Mouse (Mus musculus) lung, embryonic 14.5 days (tissue): ENCODE measurements around the gene Zdhhc9. TPM values are rescaled to one million over a fixed set of nuclear protein-coding genes. Genes with fewer than 3 reads are reported as not detected.

Experiments used
- ATAC-seq: fragments of 200-750 bp; cut with Nextera tagmentation; 2 replicates; pipeline ENCODE4 v1.8.0; 2017; ENCODE audit warnings: mild to moderate bottlenecking, moderate TSS enrichment, moderate library complexity; ENCODE audit not compliant: insufficient read depth
- DNase-seq: peaks from one replicate; pipeline ENCODE4 v3.0.0-alpha.2; 2015
- H3K27ac ChIP-seq: fragments of 300-500 bp; sonication (generic); 2 replicates; pipeline ENCODE4 v1.5.1; 2014; ENCODE audit warnings: low read depth, mild to moderate bottlenecking, moderate library complexity
- H3K27me3 ChIP-seq: fragments of 300-500 bp; sonication (generic); 2 replicates; pipeline ENCODE4 v1.6.1; 2014; ENCODE audit warnings: low read length, control low read depth; ENCODE audit not compliant: insufficient read depth
- H3K36me3 ChIP-seq: fragments of 300-500 bp; sonication (generic); 2 replicates; pipeline ENCODE4 v1.6.1; 2014; ENCODE audit warnings: control low read depth; ENCODE audit not compliant: insufficient read depth
- H3K4me1 ChIP-seq: fragments of 300-500 bp; sonication (generic); 2 replicates; pipeline ENCODE4 v1.6.1; 2014; ENCODE audit warnings: antibody characterized with exemption, control low read depth; ENCODE audit not compliant: insufficient read depth
- H3K4me2 ChIP-seq: fragments of 300-500 bp; sonication (generic); 2 replicates; pipeline ENCODE4 v1.6.1; 2014; ENCODE audit warnings: mild to moderate bottlenecking
- H3K4me3 ChIP-seq: fragments of 300-500 bp; sonication (generic); 2 replicates; pipeline ENCODE4 v1.5.1; 2014; ENCODE audit warnings: low read depth, low read length
- H3K9ac ChIP-seq: fragments of 300-500 bp; sonication (generic); 2 replicates; pipeline ENCODE4 v1.6.1; 2014
- H3K9me3 ChIP-seq: fragments of 300-500 bp; sonication (generic); 2 replicates; pipeline ENCODE4 v1.6.1; 2016; ENCODE audit warnings: low read depth, low read length, control low read depth
- CTCF ChIP-seq: IDR thresholded peaks from 2 replicates; pipeline ENCODE4 v1.5.1; 2016; ENCODE audit warnings: antibody characterized with exemption, low read depth
- WGBS: fragments of 180-500 bp; shearing (Covaris S2); extraction: QIAGEN DNeasy Blood & Tissue Kit; methylation state at CpG from one replicate; pipeline ENCODE4 v1.1.7; 2014; 5-methylcytosine and 5-hydroxymethylcytosine counted together
- polyA plus RNA-seq: library from polyadenylated mRNA; unstranded; fragments of >200 nt; fragmentation: Nextera tagmentation; extraction: Ambion mirVana; gene quantifications from 2 replicates; pipeline ENCODE4 v1.2.1, GENCODE M21; 2014

Zdhhc9 gene
- polyA plus RNA-seq, 1 experiment from 2014 or later: 5.1 TPM

DNA sequence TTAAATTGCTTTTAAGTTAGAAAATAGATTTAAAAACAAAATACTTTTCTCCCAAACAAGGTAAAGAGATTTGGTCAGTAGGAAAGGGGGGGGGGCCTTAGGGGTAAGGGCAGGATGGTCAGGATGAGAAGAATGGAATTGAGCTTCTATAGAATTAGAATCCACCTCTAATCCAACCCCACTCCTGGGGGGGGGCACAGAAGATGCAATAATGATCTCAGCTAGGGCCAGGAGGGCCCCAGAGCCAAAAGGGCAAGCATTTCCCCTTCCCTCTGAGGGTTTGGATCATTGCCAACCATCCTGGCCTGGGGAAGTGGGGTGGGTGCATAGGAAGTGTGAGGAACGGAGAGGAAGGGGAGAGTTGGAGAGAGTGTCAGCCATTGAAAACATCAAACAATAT lies 38.3 kb downstream of the Zdhhc9 start:
- peak; percentile 32 for DNase-seq
- no peak overlapping the region for H3K4me2 ChIP-seq
- H3K4me1 ChIP-seq: no peaks in the 10 kb centered on the region
- no peak overlapping the region for H3K4me3 ChIP-seq
- WGBS: 50% methylated on average over 1 of the region's 1 CpGs
- ATAC-seq: no peak
- no peaks in the 10 kb centered on the region for H3K27me3 ChIP-seq
- no peaks in the 10 kb centered on the region for H3K9me3 ChIP-seq
- H3K27ac ChIP-seq: no peak overlapping the region
- no peak for TF ChIP-seq CTCF
- H3K36me3 ChIP-seq: peaks cover 6% of the 10 kb centered on the region
- H3K9ac ChIP-seq: no peak overlapping the region

DNA sequence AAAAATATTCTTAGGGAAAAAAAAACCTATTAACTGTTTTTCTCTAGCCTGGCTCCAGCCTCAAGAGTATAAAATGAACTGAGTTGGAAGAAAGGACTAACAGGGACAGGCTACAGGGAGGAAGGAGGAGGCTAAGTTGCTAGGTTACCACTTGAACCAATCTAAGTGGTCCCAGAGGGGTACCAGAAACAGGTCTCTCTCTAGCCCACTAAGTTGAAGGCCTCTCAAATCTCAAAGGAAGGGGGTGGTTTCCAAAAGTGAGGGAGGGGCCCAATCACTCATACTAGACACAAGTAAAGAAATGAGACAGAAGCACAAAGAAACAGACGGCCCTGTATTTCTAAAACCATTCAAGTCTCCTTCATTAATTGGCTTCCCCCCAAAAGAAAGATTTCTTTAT lies 38.8 kb downstream of the Zdhhc9 start:
- H3K27me3 ChIP-seq: no peaks in the 10 kb centered on the region
- no peak overlapping the region for H3K4me3 ChIP-seq
- peaks cover 6% of the 10 kb centered on the region for H3K36me3 ChIP-seq
- H3K4me2 ChIP-seq: no peak overlapping the region
- no peak for TF ChIP-seq CTCF
- no peak overlapping the region for H3K9ac ChIP-seq
- H3K4me1 ChIP-seq: no peaks in the 10 kb centered on the region
- no peak overlapping the region for H3K27ac ChIP-seq
- H3K9me3 ChIP-seq: no peaks in the 10 kb centered on the region
- WGBS: 47% methylated on average over 1 of the region's 1 CpGs
- ATAC-seq (no peak), DNase-seq (no peak)

DNA sequence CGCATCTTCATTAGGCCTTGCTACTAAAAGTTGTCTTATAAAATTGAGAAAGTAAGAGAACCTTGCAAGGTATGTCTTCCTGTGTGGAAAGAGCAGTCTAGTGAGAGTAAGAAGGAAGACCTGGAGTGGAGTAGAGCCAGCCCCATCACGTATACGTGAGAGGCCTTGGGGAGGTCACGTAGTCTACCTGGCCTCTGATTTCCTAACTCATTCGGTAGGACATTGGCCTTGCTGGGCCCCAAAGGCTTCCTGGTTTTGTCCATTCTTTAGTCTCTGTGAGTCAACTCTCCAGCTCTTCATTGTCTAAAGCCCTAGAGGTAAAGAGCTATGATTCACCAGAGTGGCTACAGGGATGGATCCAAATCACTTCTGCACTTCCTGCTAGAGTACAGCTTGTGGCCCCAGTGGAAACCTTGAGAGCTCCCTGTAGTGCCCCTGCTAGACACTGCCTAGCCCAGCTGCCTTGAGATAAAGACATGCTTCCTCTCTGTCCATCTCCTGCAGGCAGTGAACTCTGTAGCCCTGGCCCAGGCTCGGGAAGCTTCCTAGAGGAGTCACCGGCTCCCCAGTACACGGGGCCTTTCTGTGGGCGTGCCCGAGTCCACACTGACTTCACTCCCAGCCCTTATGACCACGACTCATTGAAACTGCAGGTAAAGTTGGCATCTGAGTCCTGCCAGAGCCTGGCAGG lies 50.3 kb downstream of the Zdhhc9 start:
- DNase-seq (no peak), ATAC-seq (no peak)
- Histone ChIP-seq H3K27me3 (no peaks in the 10 kb centered on the region), H3K9me3 (no peaks in the 10 kb centered on the region), H3K4me3 (no peak overlapping the region), H3K9ac (no peak overlapping the region), H3K36me3 (no peaks in the 10 kb centered on the region), H3K4me2 (no peak overlapping the region), H3K4me1 (no peaks in the 10 kb centered on the region), H3K27ac (no peak overlapping the region)
- no peak for TF ChIP-seq CTCF
- WGBS: 83% methylated on average over 11 of the region's 11 CpGs

DNA sequence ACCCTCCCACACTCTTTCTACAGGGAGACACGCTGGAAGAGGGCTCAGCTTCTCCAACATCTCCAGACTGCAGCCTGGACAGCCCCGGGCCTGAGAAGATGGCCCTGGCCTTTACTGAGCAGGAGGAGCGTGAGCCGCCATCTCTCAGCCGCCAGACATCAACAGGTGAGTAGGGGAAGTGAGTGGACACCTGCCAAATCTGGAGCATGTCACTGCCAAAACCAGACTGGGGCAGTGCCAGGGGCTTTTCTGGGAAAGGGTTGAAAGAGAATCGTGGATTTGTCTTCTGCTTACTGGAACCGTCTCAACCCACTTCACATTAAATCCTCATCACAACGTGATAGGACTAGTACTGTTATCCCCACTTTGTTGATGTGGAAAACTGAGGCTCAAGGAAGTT lies 51.3 kb downstream of the Zdhhc9 start:
- no peak for ATAC-seq
- Histone ChIP-seq H3K4me3 (no peak overlapping the region), H3K27me3 (no peaks in the 10 kb centered on the region), H3K27ac (no peak overlapping the region), H3K9me3 (no peaks in the 10 kb centered on the region), H3K36me3 (no peaks in the 10 kb centered on the region), H3K9ac (no peak overlapping the region), H3K4me1 (no peaks in the 10 kb centered on the region), H3K4me2 (no peak overlapping the region)
- TF ChIP-seq CTCF: no peak
- 79% methylated on average over 8 of the region's 8 CpGs for WGBS
- DNase-seq: no peak

DNA sequence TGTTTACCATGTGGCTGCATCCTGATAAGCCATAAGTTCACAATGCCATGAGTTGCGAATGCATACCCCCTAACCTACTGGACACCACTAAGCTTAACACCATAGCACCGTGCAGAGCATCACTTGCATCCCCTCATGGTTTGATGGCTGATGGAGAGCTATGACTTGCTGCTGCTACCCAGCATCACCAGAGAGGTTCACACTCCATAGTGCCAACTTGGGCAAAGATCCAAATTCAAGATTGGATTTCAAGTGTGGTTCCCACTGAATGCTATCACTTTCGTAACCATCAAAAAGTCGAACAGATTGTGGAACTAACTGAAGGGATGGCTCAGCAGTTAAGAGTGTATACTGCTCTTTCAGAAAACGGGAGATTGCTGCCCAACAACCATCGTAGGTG lies 53.2 kb downstream of the Zdhhc9 start:
- ATAC-seq (no peak), DNase-seq (no peak)
- Histone ChIP-seq H3K4me3 (no peak overlapping the region), H3K4me2 (no peak overlapping the region), H3K9me3 (no peaks in the 10 kb centered on the region), H3K36me3 (no peaks in the 10 kb centered on the region), H3K27me3 (no peaks in the 10 kb centered on the region), H3K4me1 (no peaks in the 10 kb centered on the region), H3K27ac (no peak overlapping the region), H3K9ac (no peak overlapping the region)
- TF ChIP-seq CTCF: no peak
- WGBS: 88% methylated on average over 6 of the region's 6 CpGs

DNA sequence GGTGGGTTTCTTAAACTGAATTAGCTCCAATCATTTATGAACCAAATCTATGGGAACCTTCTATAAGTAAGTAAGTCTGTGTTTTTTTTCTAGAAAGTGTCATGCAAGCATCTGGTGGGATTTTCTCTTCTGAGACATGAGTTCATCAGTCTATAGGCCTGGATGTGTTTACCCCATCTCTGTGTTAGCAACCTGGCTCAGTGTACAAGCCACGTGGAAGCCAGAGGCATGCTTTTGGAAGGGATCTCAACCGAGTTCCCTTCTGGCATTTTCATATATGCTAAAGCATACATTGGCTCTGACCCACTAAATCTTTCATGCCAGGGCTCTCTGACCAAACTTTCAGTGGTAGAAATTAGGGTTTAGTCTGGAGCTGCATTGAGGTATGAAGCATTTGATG lies 54.7 kb downstream of the Zdhhc9 start:
- TF ChIP-seq CTCF: no peak
- Histone ChIP-seq H3K36me3 (no peaks in the 10 kb centered on the region), H3K27ac (no peak overlapping the region), H3K4me3 (no peak overlapping the region), H3K4me1 (no peaks in the 10 kb centered on the region), H3K4me2 (no peak overlapping the region), H3K9me3 (no peaks in the 10 kb centered on the region), H3K9ac (no peak overlapping the region), H3K27me3 (no peaks in the 10 kb centered on the region)
- 59% methylated on average over 2 of the region's 2 CpGs for WGBS
- DNase-seq: no peak
- no peak for ATAC-seq

DNA sequence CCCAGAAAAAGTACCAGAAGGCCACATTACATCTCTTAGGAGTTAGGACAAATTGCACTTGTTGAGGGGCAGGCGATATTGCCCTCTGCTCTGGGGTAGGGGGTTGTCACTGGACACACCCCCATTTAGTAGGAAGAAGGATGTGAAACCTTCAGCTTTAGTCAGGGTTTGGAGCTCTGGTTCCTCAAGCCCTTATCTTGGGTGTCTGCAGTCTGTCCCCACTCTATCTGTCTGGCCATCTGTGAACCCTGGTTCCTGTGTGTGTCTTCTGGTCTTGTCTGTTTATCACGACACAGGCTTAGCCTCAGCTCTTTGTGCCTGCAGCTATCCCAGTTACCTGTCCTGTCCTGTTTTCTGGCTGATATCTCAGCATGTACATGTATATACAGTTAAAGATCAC lies 55.3 kb downstream of the Zdhhc9 start:
- Histone ChIP-seq H3K4me1 (no peaks in the 10 kb centered on the region), H3K27ac (no peak overlapping the region), H3K9ac (no peak overlapping the region), H3K4me2 (no peak overlapping the region), H3K36me3 (no peaks in the 10 kb centered on the region), H3K4me3 (no peak overlapping the region), H3K9me3 (no peaks in the 10 kb centered on the region), H3K27me3 (no peaks in the 10 kb centered on the region)
- WGBS: 64% methylated on average over 2 of the region's 2 CpGs
- no peak for TF ChIP-seq CTCF
- DNase-seq (no peak), ATAC-seq (no peak)

DNA sequence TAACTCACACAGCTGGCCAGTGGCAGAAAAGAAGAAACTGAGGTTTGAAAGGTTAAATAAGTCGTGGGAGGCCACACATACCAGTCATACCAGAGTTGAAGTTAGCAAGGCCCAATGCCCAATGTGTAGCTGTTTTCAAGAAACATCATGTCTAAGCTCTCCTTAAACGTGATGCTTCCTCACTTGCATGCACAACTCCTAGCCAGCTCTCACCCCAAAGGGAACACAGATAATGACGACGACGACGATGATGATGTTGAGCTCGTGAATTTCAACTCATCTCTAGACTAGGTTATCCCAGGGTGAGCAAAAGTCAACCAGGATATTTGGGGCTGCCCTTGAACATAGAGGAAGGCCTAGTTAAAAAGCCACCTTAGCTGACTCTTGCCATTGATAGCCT lies 56.6 kb downstream of the Zdhhc9 start:
- H3K4me3 ChIP-seq: no peak overlapping the region
- no peak for TF ChIP-seq CTCF
- DNase-seq (no peak), ATAC-seq (no peak)
- no peaks in the 10 kb centered on the region for H3K36me3 ChIP-seq
- no peaks in the 10 kb centered on the region for H3K9me3 ChIP-seq
- no peak overlapping the region for H3K4me2 ChIP-seq
- no peak overlapping the region for H3K27ac ChIP-seq
- H3K27me3 ChIP-seq: no peaks in the 10 kb centered on the region
- H3K9ac ChIP-seq: no peak overlapping the region
- no peaks in the 10 kb centered on the region for H3K4me1 ChIP-seq
- WGBS: 74% methylated on average over 7 of the region's 7 CpGs
